Mouse (Mus musculus) limb, embryonic 12.5 days (tissue): ENCODE measurements at regions not wholly inside any gene's neighbourhood (a gene's known extent, or its start where the extent isn't known, plus 50 kb on each side); places are given as distances from the start of the nearest gene placed in this dataset.

Source experiments
- ATAC-seq: fragments of 200-750 bp; cut with Nextera tagmentation; 2 replicates; pipeline ENCODE4 v1.8.0; 2017; ENCODE audit warnings: low read depth, moderate TSS enrichment; ENCODE audit not compliant: insufficient number of reproducible peaks, insufficient read depth, low FRiP score, low TSS enrichment
- H3K27ac ChIP-seq: fragments of 300-500 bp; sonication (generic); 2 replicates; pipeline ENCODE4 v1.5.1; 2016; ENCODE audit warnings: mild to moderate bottlenecking, moderate library complexity
- H3K27me3 ChIP-seq: fragments of 300-500 bp; sonication (generic); 2 replicates; pipeline ENCODE4 v1.6.1; 2016; ENCODE audit warnings: mild to moderate bottlenecking, moderate library complexity
- H3K36me3 ChIP-seq: fragments of 300-500 bp; sonication (generic); 2 replicates; pipeline ENCODE4 v1.6.1; 2016; ENCODE audit warnings: mild to moderate bottlenecking, moderate library complexity
- H3K4me1 ChIP-seq: fragments of 300-500 bp; sonication (generic); replicated peaks from 2 replicates; pipeline ENCODE4 v1.6.1; 2016
- H3K4me2 ChIP-seq: fragments of 300-500 bp; sonication (generic); 2 replicates; pipeline ENCODE4 v1.6.1; 2016; ENCODE audit warnings: mild to moderate bottlenecking, moderate library complexity
- H3K4me3 ChIP-seq: fragments of 300-500 bp; sonication (generic); replicated peaks from 2 replicates; pipeline ENCODE4 v1.5.1; 2016; ENCODE audit warnings: mild to moderate bottlenecking
- H3K9ac ChIP-seq: fragments of 300-500 bp; sonication (generic); replicated peaks from 2 replicates; pipeline ENCODE4 v1.6.1; 2016; ENCODE audit warnings: mild to moderate bottlenecking, moderate library complexity
- H3K9me3 ChIP-seq: fragments of 300-500 bp; sonication (generic); 2 replicates; pipeline ENCODE4 v1.6.1; 2016; ENCODE audit warnings: mild to moderate bottlenecking, moderate library complexity
- WGBS: fragments of 180-500 bp; shearing (Covaris S2); methylation state at CpG from one replicate; pipeline ENCODE4 v1.1.7; 2016; 5-methylcytosine and 5-hydroxymethylcytosine counted together

- no peaks in the 10 kb centered on the region for H3K36me3 ChIP-seq
- no peaks in the 10 kb centered on the region for H3K27me3 ChIP-seq
- 79% methylated on average over 13 of the region's 13 CpGs for WGBS
- no peak overlapping the region for H3K9ac ChIP-seq
- no peaks in the 10 kb centered on the region for H3K9me3 ChIP-seq
- 0 out of 2 replicates have a peak, but pooled peaks cover 6% of the 10 kb centered on the region for H3K4me1 ChIP-seq
- H3K4me2 ChIP-seq, result no peak overlapping the region
- H3K27ac ChIP-seq, result no peak overlapping the region
- H3K4me3 ChIP-seq, result no peak overlapping the region
- no peak for ATAC-seq
Observed at GRCm38 (mm10) chr3:148559752-148560460, 430.4 kb downstream of the Adgrl2 start.

GRCm38 (mm10) chr3:148558592-148559157 lies 431.7 kb downstream of the Adgrl2 start:
- no peak for ATAC-seq
- 62% methylated on average over 5 of the region's 5 CpGs for WGBS
- Histone ChIP-seq H3K27ac (no peak overlapping the region), H3K4me2 (no peak overlapping the region), H3K27me3 (no peaks in the 10 kb centered on the region), H3K4me3 (no peak overlapping the region), H3K9me3 (no peaks in the 10 kb centered on the region), H3K9ac (no peak overlapping the region), H3K4me1 (0 out of 2 replicates have a peak, but pooled peaks cover 6% of the 10 kb centered on the region), H3K36me3 (no peaks in the 10 kb centered on the region)

GRCm38 (mm10) chr3:148555324-148555723 lies 435.0 kb downstream of the Adgrl2 start:
- no peak overlapping the region for H3K27ac ChIP-seq
- H3K9ac ChIP-seq, result no peak overlapping the region
- H3K4me1 ChIP-seq, result 0 out of 2 replicates have a peak, but pooled peaks cover 6% of the 10 kb centered on the region
- H3K9me3 ChIP-seq, result no peaks in the 10 kb centered on the region
- H3K4me2 ChIP-seq, result no peak overlapping the region
- ATAC-seq, result no peak
- no peaks in the 10 kb centered on the region for H3K27me3 ChIP-seq
- H3K36me3 ChIP-seq, result no peaks in the 10 kb centered on the region
- no peak overlapping the region for H3K4me3 ChIP-seq
- 39% methylated on average over 8 of the region's 8 CpGs for WGBS

GRCm38 (mm10) chr3:148550716-148551115 lies 439.6 kb downstream of the Adgrl2 start:
- Histone ChIP-seq H3K9ac (no peak overlapping the region), H3K4me1 (0 out of 2 replicates have a peak, but pooled peaks cover 4% of the 10 kb centered on the region), H3K4me2 (no peak overlapping the region), H3K27me3 (no peaks in the 10 kb centered on the region), H3K27ac (no peak overlapping the region), H3K36me3 (no peaks in the 10 kb centered on the region), H3K4me3 (no peak overlapping the region), H3K9me3 (no peaks in the 10 kb centered on the region)
- WGBS, result 94% methylated on average over 2 of the region's 2 CpGs
- no peak for ATAC-seq

- no peak overlapping the region for H3K4me2 ChIP-seq
- H3K4me3 ChIP-seq, result no peak overlapping the region
- no peaks in the 10 kb centered on the region for H3K9me3 ChIP-seq
- no peak for ATAC-seq
- H3K27ac ChIP-seq, result no peak overlapping the region
- no peaks in the 10 kb centered on the region for H3K36me3 ChIP-seq
- no peaks in the 10 kb centered on the region for H3K4me1 ChIP-seq
- no peak overlapping the region for H3K9ac ChIP-seq
- 85% methylated on average over 6 of the region's 6 CpGs for WGBS
- no peaks in the 10 kb centered on the region for H3K27me3 ChIP-seq
Observed at GRCm38 (mm10) chr3:148544929-148545328, 445.4 kb downstream of the Adgrl2 start.

- 87% methylated on average over 5 of the region's 5 CpGs for WGBS
- H3K9ac ChIP-seq, result no peak overlapping the region
- no peaks in the 10 kb centered on the region for H3K36me3 ChIP-seq
- no peak overlapping the region for H3K4me3 ChIP-seq
- no peaks in the 10 kb centered on the region for H3K9me3 ChIP-seq
- H3K27ac ChIP-seq, result no peak overlapping the region
- no peaks in the 10 kb centered on the region for H3K27me3 ChIP-seq
- ATAC-seq, result no peak
- no peak overlapping the region for H3K4me2 ChIP-seq
- no peaks in the 10 kb centered on the region for H3K4me1 ChIP-seq
Observed at GRCm38 (mm10) chr3:148542217-148542616, 448.1 kb downstream of the Adgrl2 start.

GRCm38 (mm10) chr3:148537669-148538271 lies 452.6 kb downstream of the Adgrl2 start:
- Histone ChIP-seq H3K4me2 (no peak overlapping the region), H3K36me3 (no peaks in the 10 kb centered on the region), H3K27me3 (no peaks in the 10 kb centered on the region), H3K4me3 (no peak overlapping the region), H3K9me3 (no peaks in the 10 kb centered on the region), H3K27ac (no peak overlapping the region), H3K9ac (no peak overlapping the region), H3K4me1 (no peaks in the 10 kb centered on the region)
- WGBS, result 70% methylated on average over 4 of the region's 4 CpGs
- ATAC-seq, result no peak

GRCm38 (mm10) chr3:148529893-148530292 lies 460.5 kb downstream of the Adgrl2 start:
- Histone ChIP-seq H3K9ac (no peak overlapping the region), H3K4me3 (no peak overlapping the region), H3K27ac (no peak overlapping the region), H3K36me3 (no peaks in the 10 kb centered on the region), H3K9me3 (no peaks in the 10 kb centered on the region), H3K4me2 (no peak overlapping the region), H3K4me1 (no peaks in the 10 kb centered on the region), H3K27me3 (no peaks in the 10 kb centered on the region)
- no peak for ATAC-seq
- WGBS, result 58% methylated on average over 2 of the region's 2 CpGs

- H3K36me3 ChIP-seq, result no peaks in the 10 kb centered on the region
- H3K4me3 ChIP-seq, result no peak overlapping the region
- no peaks in the 10 kb centered on the region for H3K27me3 ChIP-seq
- H3K9me3 ChIP-seq, result no peaks in the 10 kb centered on the region
- ATAC-seq, result no peak
- H3K27ac ChIP-seq, result no peak overlapping the region
- H3K9ac ChIP-seq, result no peak overlapping the region
- H3K4me1 ChIP-seq, result no peaks in the 10 kb centered on the region
- WGBS, result 86% methylated on average over 5 of the region's 5 CpGs
- H3K4me2 ChIP-seq, result no peak overlapping the region
Observed at GRCm38 (mm10) chr3:148510381-148510780, 480.0 kb downstream of the Adgrl2 start.

GRCm38 (mm10) chr3:148504928-148505327 lies 485.4 kb downstream of the Adgrl2 start:
- Histone ChIP-seq H3K36me3 (no peaks in the 10 kb centered on the region), H3K27me3 (no peaks in the 10 kb centered on the region), H3K9ac (no peak overlapping the region), H3K4me1 (no peaks in the 10 kb centered on the region), H3K9me3 (no peaks in the 10 kb centered on the region), H3K4me3 (no peak overlapping the region), H3K4me2 (no peak overlapping the region), H3K27ac (no peak overlapping the region)
- WGBS, result 85% methylated on average over 2 of the region's 2 CpGs
- ATAC-seq, result no peak

- Histone ChIP-seq H3K4me2 (no peak overlapping the region), H3K27me3 (no peaks in the 10 kb centered on the region), H3K9ac (no peak overlapping the region), H3K36me3 (no peaks in the 10 kb centered on the region), H3K4me3 (no peak overlapping the region), H3K9me3 (0 out of 2 replicates have a peak, but pooled peaks cover 5% of the 10 kb centered on the region), H3K27ac (no peak overlapping the region), H3K4me1 (no peaks in the 10 kb centered on the region)
- ATAC-seq, result no peak
- WGBS, result 76% methylated on average over 1 of the region's 1 CpGs
Observed at GRCm38 (mm10) chr3:148503432-148503831, 486.9 kb downstream of the Adgrl2 start.
